Mouse (Mus musculus) G1E (cell line): Measurements from ENCODE around the gene Pum2.

Source experiments
- CTCF ChIP-seq: IDR thresholded peaks from 2 replicates; pipeline ENCODE4 v1.5.1; 2012; ENCODE audit warnings: low read depth, low read length, inconsistent platforms, mixed read lengths
- GATA1 ChIP-seq: IDR thresholded peaks from 2 replicates; pipeline ENCODE4 v1.6.1; 2012; ENCODE audit warnings: borderline replicate concordance, low read length, inconsistent platforms, mixed read lengths
- POLR2AphosphoS5 ChIP-seq: IDR thresholded peaks from 2 replicates; pipeline ENCODE4 v1.6.1; 2012; ENCODE audit warnings: low read depth, low read length, inconsistent platforms; ENCODE audit not compliant: insufficient replicate concordance
- TAL1 ChIP-seq: conservative IDR thresholded peaks from 2 replicates; pipeline ENCODE4 v1.6.1; 2012; ENCODE audit warnings: low read depth, low read length, inconsistent platforms, mixed read lengths

DNA sequence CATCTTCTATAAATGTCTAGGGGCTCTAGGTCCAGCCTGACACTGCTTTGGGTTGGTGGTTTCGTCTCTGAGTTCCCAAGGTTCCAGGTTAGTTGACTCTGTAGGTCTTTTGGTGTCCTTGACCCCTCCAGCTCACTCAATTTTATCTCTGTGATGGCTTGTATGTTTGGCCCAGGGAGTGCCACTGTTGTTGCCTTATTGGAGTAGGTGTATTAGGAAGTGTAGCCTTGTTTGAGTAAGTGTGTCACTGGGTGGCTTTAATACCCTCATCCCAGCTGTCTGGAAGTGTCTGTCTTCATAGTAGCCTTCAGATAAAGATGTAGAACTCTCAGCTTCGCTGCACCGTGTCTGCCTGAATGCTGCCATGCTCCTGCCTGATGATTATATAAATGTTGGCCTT is 11.1 kb downstream of the Pum2 start:
- TF ChIP-seq CTCF (no peak), TAL1 (no peak), POLR2AphosphoS5 (no peak), GATA1 (no peak)
